Mouse (Mus musculus): ENCODE data around the gene Sfr1.
A peak's percentile ranks its signal among the peaks of the same experiment; 100 is the strongest.

Gene Sfr1

GRCm38 (mm10) chr19:47731071-47731881 is at the start of gene Sfr1:
Sfr1 (plus strand) TSS chr19:47731682.
- DNase-seq: peak; percentile 99

GRCm38 (mm10) chr19:47689592-47689991 is 41.9 kb upstream of the Sfr1 start:
- DNase-seq: no peak

- no peak for DNase-seq
These were observed 39.5 kb upstream of the Sfr1 start, which contains the start of gene Col17a1 for GRCm38 (mm10) chr19:47691994-47692393. Col17a1 (minus strand) TSS chr19:47692094.

- no peak for DNase-seq
These were observed 35.8 kb upstream of the Sfr1 start for GRCm38 (mm10) chr19:47695725-47696124.

GRCm38 (mm10) chr19:47696411-47696810 is 35.1 kb upstream of the Sfr1 start:
- DNase-seq: no peak

- DNase-seq: no peak
These were observed 34.4 kb upstream of the Sfr1 start for GRCm38 (mm10) chr19:47697067-47697466.

- DNase-seq: no peak
These were observed 33.2 kb upstream of the Sfr1 start for GRCm38 (mm10) chr19:47698266-47698665.

- DNase-seq: no peak
These were observed 31.7 kb upstream of the Sfr1 start for GRCm38 (mm10) chr19:47699743-47700142.

- DNase-seq: no peak
These were observed 31.0 kb upstream of the Sfr1 start for GRCm38 (mm10) chr19:47700509-47700908.

GRCm38 (mm10) chr19:47705080-47705771 is 26.3 kb upstream of the Sfr1 start:
- no peak for DNase-seq

GRCm38 (mm10) chr19:47705772-47706309 is 25.6 kb upstream of the Sfr1 start:
- DNase-seq: no peak

GRCm38 (mm10) chr19:47710376-47710775 is 21.1 kb upstream of the Sfr1 start:
- no peak for DNase-seq

GRCm38 (mm10) chr19:47713457-47713856 is 18.0 kb upstream of the Sfr1 start:
- no peak for DNase-seq

- no peak for DNase-seq
These were observed 15.3 kb upstream of the Sfr1 start for GRCm38 (mm10) chr19:47716144-47716543.

GRCm38 (mm10) chr19:47719147-47719546 is 12.3 kb upstream of the Sfr1 start:
- no peak for DNase-seq

- DNase-seq: no peak
These were observed 9.0 kb upstream of the Sfr1 start for GRCm38 (mm10) chr19:47722471-47722870.

- no peak for DNase-seq
These were observed 6.6 kb upstream of the Sfr1 start for GRCm38 (mm10) chr19:47724903-47725302.

- DNase-seq: no peak
These were observed 5.8 kb upstream of the Sfr1 start for GRCm38 (mm10) chr19:47725643-47726140.

- DNase-seq: peak; percentile 38
These were observed 801 bp upstream of the Sfr1 start for GRCm38 (mm10) chr19:47730691-47731070.

- peak; percentile 52 for DNase-seq
These were observed 449 bp downstream of the Sfr1 start for GRCm38 (mm10) chr19:47731931-47732330.

GRCm38 (mm10) chr19:47747072-47747471 is 15.6 kb downstream of the Sfr1 start:
- no peak for DNase-seq

GRCm38 (mm10) chr19:47748950-47749349 is 17.5 kb downstream of the Sfr1 start:
- no peak for DNase-seq

GRCm38 (mm10) chr19:47750391-47750790 is 18.9 kb downstream of the Sfr1 start:
- no peak for DNase-seq

- DNase-seq: no peak
These were observed 21.0 kb downstream of the Sfr1 start for GRCm38 (mm10) chr19:47752456-47752855.
